Mouse (Mus musculus) urinary bladder, adult 18-20 months (tissue): ENCODE data around the gene Unc13b.
A peak's percentile ranks its signal among the peaks of the same experiment; 100 is the strongest.

Source experiments
- DNase-seq, 2 experiments: peaks; one replicate each; pipeline ENCODE4 v3.0.0; 2022; ENCODE audit warnings: low spot score in 2 of 2, mixed read lengths in 2 of 2

Unc13b gene

GRCm38 (mm10) chr4:43231821-43232220 is 173.1 kb downstream of the Unc13b start:
- no peak for DNase-seq

- DNase-seq, result no peak
These were observed 174.2 kb downstream of the Unc13b start for GRCm38 (mm10) chr4:43232985-43233384.

GRCm38 (mm10) chr4:43233489-43233888 is 174.7 kb downstream of the Unc13b start:
- DNase-seq, result no peak

DNA sequence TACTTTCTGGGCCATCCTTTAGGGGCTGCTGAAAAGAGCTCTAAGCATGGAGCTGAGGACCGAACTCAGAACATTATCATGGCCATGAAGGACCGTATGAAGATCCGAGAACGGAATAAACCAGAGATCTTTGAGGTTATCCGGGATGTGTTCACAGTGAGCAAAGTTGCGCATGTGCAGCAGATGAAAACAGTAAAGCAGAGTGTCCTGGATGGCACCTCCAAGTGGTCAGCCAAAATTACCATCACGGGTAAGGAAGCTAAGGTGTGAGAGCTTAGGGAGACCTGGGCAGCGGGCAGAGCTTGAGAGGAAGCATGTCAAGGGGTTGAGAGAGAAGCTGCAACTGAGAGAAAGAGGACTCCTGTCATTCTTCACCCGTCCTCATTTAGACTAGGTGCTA is 178.1 kb downstream of the Unc13b start:
- no peak for DNase-seq

GRCm38 (mm10) chr4:43240716-43241115 is 182.0 kb downstream of the Unc13b start:
- DNase-seq, result no peak

GRCm38 (mm10) chr4:43244022-43244421 is 185.3 kb downstream of the Unc13b start:
- DNase-seq, result no peak

GRCm38 (mm10) chr4:43245776-43246175 is 187.0 kb downstream of the Unc13b start:
- no peak for DNase-seq

GRCm38 (mm10) chr4:43248026-43248425 is 189.3 kb downstream of the Unc13b start:
- no peak for DNase-seq

DNA sequence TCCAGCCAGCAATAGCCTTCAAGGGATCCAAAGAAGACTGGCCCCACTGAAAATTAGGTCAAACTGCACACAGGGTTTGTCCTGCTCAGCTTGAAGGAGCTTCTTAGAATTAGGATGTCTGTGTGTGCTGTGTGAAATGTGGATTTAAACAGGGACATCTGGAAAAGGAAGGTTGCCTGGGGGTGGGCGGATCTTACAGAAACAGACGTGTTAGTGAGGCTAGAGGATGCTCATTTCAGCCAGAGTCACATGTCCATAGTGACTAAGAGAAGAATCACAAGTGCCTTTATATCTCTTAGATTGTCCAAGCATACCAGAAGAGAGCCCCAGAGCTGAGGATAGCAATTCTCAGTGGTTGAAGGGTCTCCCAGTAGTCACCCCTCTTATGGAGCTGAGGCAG is 190.2 kb downstream of the Unc13b start:
- no peak for DNase-seq

- DNase-seq, result no peak
These were observed 192.5 kb downstream of the Unc13b start for GRCm38 (mm10) chr4:43251269-43251668.

GRCm38 (mm10) chr4:43257040-43257439 is 198.3 kb downstream of the Unc13b start:
- DNase-seq, result no peak

DNA sequence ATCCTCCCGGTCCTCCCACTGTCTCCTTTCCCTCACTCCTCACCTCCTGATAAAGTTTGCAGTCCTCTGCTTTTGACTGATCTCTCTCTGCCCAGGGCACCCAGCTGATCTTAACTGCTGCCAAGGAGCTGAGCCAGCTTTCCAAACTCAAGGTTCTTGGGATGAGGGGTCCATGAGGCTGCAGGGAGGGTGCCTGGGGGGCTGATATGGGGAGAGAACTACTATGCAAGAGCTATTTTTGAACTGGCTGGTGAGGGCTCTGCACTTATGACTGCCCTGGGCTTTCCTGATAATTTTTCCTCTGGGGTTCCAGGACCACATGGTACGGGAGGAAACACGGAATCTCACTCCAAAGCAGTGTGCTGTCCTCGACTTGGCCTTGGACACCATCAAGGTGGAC is 199.8 kb downstream of the Unc13b start:
- DNase-seq, result no peak

GRCm38 (mm10) chr4:43259435-43259834 is 200.7 kb downstream of the Unc13b start:
- DNase-seq, result no peak

- DNase-seq, result no peak
These were observed 201.3 kb downstream of the Unc13b start for GRCm38 (mm10) chr4:43260096-43260495.

DNA sequence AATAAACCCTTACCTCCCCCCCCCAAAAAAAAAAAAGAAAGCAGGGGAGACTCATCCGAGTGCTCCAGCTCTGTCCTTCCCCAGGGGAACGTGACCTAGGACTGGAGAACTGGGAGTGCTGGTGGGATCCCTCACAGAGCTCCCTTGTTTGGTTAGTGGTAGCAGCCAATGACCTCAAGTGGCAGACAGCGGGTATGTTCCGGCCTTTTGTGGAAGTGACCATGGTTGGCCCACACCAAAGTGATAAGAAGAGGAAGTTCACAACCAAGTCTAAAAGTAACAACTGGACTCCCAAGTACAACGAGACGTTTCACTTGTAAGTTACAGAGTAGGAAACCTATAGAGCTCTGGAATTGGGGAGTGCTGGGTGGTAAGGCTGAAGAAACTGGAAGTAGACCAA is 204.1 kb downstream of the Unc13b start:
- DNase-seq, result no peak

DNA sequence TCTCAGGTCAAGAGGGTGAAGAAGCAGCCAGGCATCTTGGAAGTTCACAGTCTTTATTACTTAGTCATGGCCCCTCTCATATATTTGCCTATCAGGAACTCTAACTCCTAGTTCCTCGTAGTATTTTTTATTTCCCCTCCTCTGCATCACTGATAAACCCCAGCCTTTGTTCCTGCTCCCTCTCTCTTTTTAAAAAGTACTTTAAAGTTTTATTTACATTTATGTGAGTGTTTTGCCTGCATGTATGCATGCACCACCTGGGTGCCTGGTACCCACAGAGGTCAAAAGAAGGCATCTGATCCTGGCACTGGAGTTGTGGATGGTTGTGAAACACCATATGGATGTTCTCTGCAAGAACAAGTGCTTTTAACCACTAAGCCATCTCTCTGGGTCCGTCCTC is 207.4 kb downstream of the Unc13b start:
- DNase-seq, result no peak

DNA sequence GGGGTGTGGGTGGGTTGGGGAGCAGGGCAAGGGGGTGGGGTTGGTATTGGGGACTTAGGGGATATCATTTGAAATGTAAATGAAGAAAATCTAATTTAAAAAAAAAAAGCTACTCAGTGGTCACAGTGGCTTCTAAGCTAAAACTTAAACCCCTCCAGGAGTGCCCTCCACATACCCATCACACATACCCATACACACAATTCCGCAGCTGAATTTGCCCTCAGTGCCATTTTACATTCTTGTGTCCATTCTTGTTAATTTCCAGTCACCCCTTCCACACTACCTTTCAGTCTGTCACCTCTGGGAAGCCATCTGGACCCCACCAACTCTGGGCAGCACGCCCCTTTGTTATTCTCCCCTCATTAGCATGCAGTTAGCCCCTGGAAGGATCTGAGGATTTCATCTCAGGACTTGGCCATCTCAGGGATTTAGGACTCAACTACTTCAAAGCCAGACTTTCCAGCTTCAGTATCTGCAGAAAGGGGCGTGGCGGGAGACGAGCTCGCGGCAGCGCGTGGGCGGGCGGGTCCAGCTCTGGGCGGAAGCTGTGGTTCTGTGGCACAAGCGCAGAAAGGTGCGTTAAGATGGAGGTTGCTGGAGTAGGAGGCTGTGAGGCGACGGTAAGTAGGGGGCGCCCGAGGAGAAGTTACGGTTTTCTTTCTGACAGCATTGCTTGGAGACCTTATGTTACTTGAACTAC is 208.0 kb downstream of the Unc13b start, which contains the start of gene Atp8b5:
Gene Atp8b5 (plus strand): TSS at position 537 of the 700 bp plus-strand sequence.
- peak; percentile 66 to 75 for DNase-seq

GRCm38 (mm10) chr4:43267323-43267658 is 208.5 kb downstream of the Unc13b start:
- DNase-seq, result no peak

GRCm38 (mm10) chr4:43285476-43285875 is 226.7 kb downstream of the Unc13b start:
- no peak for DNase-seq

- no peak for DNase-seq
These were observed 228.6 kb downstream of the Unc13b start for GRCm38 (mm10) chr4:43287305-43287704.

GRCm38 (mm10) chr4:43294001-43294400 is 235.2 kb downstream of the Unc13b start:
- DNase-seq, result no peak

DNA sequence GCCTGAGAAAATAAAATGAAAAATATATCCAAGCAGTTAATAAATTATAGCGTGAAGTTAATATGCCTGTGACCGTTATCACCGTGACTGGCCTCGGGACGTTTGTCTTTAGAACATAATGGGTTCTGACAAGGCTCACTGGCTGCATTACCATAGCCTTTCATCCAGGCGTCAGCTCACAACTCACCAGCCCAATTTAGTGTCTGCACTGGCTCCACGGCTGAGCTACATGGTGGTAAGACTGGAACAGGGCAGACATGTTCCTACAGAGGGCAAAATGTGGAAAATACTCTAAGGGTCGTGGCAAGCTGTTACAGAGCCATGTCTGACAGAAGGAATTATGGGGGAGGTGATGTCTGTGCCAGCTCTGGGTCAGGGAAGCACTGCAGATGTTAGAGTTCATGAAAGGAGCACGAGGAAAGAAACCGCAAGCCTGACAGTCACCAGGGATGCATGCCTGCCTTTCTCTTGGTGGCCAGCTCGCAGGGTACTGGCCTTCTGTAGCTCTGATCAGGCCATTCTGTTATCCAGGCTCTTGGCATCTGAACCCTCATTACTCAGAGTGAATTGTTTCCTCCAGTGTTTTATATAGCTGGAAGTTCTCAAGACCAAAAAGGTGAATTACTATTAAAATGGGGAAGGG is 251.1 kb downstream of the Unc13b start:
- no peak for DNase-seq
